Mouse (Mus musculus) heart, embryonic 14.5 days (tissue): ENCODE results near the gene Dnttip1. TPM values are rescaled to one million over a fixed set of nuclear protein-coding genes. Genes with fewer than 3 reads are reported as not detected.

Experiments
- ATAC-seq: fragments of 200-750 bp; cut with Nextera tagmentation; 2 replicates; pipeline ENCODE4 v1.8.0; 2017; ENCODE audit warnings: low read depth, moderate TSS enrichment; ENCODE audit not compliant: insufficient number of reproducible peaks, insufficient read depth, low FRiP score
- H3K27ac ChIP-seq, 2 experiments: fragments of 200-500 bp in 1 of 2; fragments of 300-500 bp in 1 of 2; sonication (generic) in 1 of 2; replicated peaks in 1 of 2; 2 replicates each; pipeline ENCODE4 v1.5.1; 2012 to 2014; ENCODE audit warnings: low read depth in 2 of 2, low read length in 2 of 2, control low read depth in 1 of 2, mild to moderate bottlenecking in 1 of 2, mixed read lengths in 1 of 2; ENCODE audit not compliant: control insufficient read depth in 1 of 2, insufficient read depth in 1 of 2
- H3K27me3 ChIP-seq: fragments of 300-500 bp; sonication (generic); 2 replicates; pipeline ENCODE4 v1.6.1; 2014; ENCODE audit warnings: mild to moderate bottlenecking, low read length, control low read depth; ENCODE audit not compliant: control insufficient read depth, insufficient read depth
- H3K36me3 ChIP-seq: fragments of 300-500 bp; sonication (generic); 2 replicates; pipeline ENCODE4 v1.6.1; 2014; ENCODE audit warnings: mild to moderate bottlenecking, control low read depth, low read length, mixed read lengths; ENCODE audit not compliant: control insufficient read depth, insufficient read depth
- H3K4me1 ChIP-seq, 2 experiments: fragments of 200-500 bp in 1 of 2; fragments of 300-500 bp in 1 of 2; sonication (generic) in 1 of 2; 2 replicates each; pipeline ENCODE4 v1.6.1; 2012 to 2014; ENCODE audit warnings: low read length in 2 of 2, control low read depth in 1 of 2, mixed read lengths in 1 of 2; ENCODE audit not compliant: control insufficient read depth in 2 of 2, insufficient read depth in 2 of 2
- H3K4me2 ChIP-seq: fragments of 300-500 bp; sonication (generic); 2 replicates; pipeline ENCODE4 v1.6.1; 2014; ENCODE audit warnings: mild to moderate bottlenecking, low read length
- H3K4me3 ChIP-seq, 2 experiments: fragments of 200-500 bp in 1 of 2; fragments of 300-500 bp in 1 of 2; sonication (generic) in 1 of 2; 2 replicates each; pipeline ENCODE4 v1.5.1; 2012 to 2014; ENCODE audit warnings: low read length in 2 of 2, mild to moderate bottlenecking in 2 of 2, control low read depth in 1 of 2, low read depth in 1 of 2, moderate library complexity in 1 of 2; ENCODE audit not compliant: control insufficient read depth in 1 of 2, insufficient read depth in 1 of 2
- H3K9ac ChIP-seq: fragments of 300-500 bp; sonication (generic); 2 replicates; pipeline ENCODE4 v1.6.1; 2014; ENCODE audit warnings: mild to moderate bottlenecking, low read length
- H3K9me3 ChIP-seq: fragments of 300-500 bp; sonication (generic); 2 replicates; pipeline ENCODE4 v1.6.1; 2016; ENCODE audit warnings: low read length, control low read depth; ENCODE audit not compliant: control insufficient read depth
- WGBS: fragments of 180-500 bp; shearing (Covaris S2); extraction: QIAGEN DNeasy Blood & Tissue Kit; methylation state at CpG from one replicate; pipeline ENCODE4 v1.1.7; 2014; 5-methylcytosine and 5-hydroxymethylcytosine counted together
- polyA plus RNA-seq: library from polyadenylated mRNA; unstranded; fragments of >200 nt; fragmentation: Nextera tagmentation; extraction: Ambion mirVana; gene quantifications from 2 replicates; pipeline ENCODE4 v1.2.1, GENCODE M21; 2014

The Dnttip1 gene
- polyA plus RNA-seq, 1 experiment from 2014 or later: 53.8 TPM

GRCm38 (mm10) chr2:164765841-164766240 is 20.1 kb downstream of the Dnttip1 start:
- H3K27me3 ChIP-seq: no peaks in the 10 kb centered on the region
- H3K9me3 ChIP-seq: no peaks in the 10 kb centered on the region
- H3K9ac ChIP-seq: 0 out of 2 replicates have a peak overlapping the region, but pooled peaks have one; percentile 11
- ATAC-seq: no peak
- no peak overlapping the region for H3K4me3 ChIP-seq
- H3K27ac ChIP-seq: peak overlapping the region in 1 of 2 experiments; percentile 55; a peak in 2 of 4 replicates
- peaks cover 70% of the 10 kb centered on the region for H3K36me3 ChIP-seq
- H3K4me1 ChIP-seq: peaks cover 2 to 13% of the 10 kb centered on the region in 2 experiments; a peak in 3 of 4 replicates
- H3K4me2 ChIP-seq: no peak overlapping the region
- 51% methylated on average over 3 of the region's 3 CpGs for WGBS

- Histone ChIP-seq H3K4me1 (peaks cover 13 to 23% of the 10 kb centered on the region in 2 experiments), H3K9me3 (no peaks in the 10 kb centered on the region), H3K9ac (0 out of 2 replicates have a peak overlapping the region, but pooled peaks have one; percentile 6), H3K4me2 (no peak overlapping the region), H3K36me3 (peaks cover 68% of the 10 kb centered on the region), H3K27me3 (no peaks in the 10 kb centered on the region), H3K4me3 (no peak overlapping the region), H3K27ac (peak overlapping the region; percentile 58 to 65)
- ATAC-seq: no peak
- WGBS: 91% methylated on average over 15 of the region's 15 CpGs
Measured at GRCm38 (mm10) chr2:164767812-164768540, 22.2 kb downstream of the Dnttip1 start.

- Histone ChIP-seq H3K4me3 (peak within 1 kb of the TSS; percentile 68 to 91), H3K27ac (peak within 1 kb of the TSS; percentile 51 to 82), H3K27me3 (no peaks in the 10 kb centered on the region), H3K4me1 (peaks cover 13 to 23% of the 10 kb centered on the region in 2 experiments), H3K9me3 (no peaks in the 10 kb centered on the region), H3K4me2 (peak within 1 kb of the TSS; percentile 93), H3K9ac (peak within 1 kb of the TSS; percentile 93), H3K36me3 (peaks cover 68% of the 10 kb centered on the region)
- ATAC-seq: peak; percentile 97
- under 1% methylated on average over 52 of the region's 53 CpGs for WGBS
Measured at GRCm38 (mm10) chr2:164769258-164770037, 23.7 kb downstream of the Dnttip1 start, which contains the start of gene Ube2c. Gene Ube2c, plus strand, starts transcription at chr2:164769898.

GRCm38 (mm10) chr2:164770279-164770678 is 24.5 kb downstream of the Dnttip1 start:
- 2% methylated on average over 15 of the region's 15 CpGs for whole genome bisulfite sequencing
- no peak for ATAC-seq
- peaks cover 61% of the 10 kb centered on the region for H3K36me3 ChIP-seq

GRCm38 (mm10) chr2:164771123-164771522 is 25.3 kb downstream of the Dnttip1 start:
- no peaks in the 10 kb centered on the region for H3K27me3 ChIP-seq
- peak overlapping the region; percentile 93 for H3K4me2 ChIP-seq
- peak overlapping the region; percentile 57 to 91 for H3K4me3 ChIP-seq
- ATAC-seq: no peak
- H3K9ac ChIP-seq: peak overlapping the region; percentile 93
- H3K9me3 ChIP-seq: no peaks in the 10 kb centered on the region
- peaks cover 13 to 23% of the 10 kb centered on the region in 2 experiments for H3K4me1 ChIP-seq
- H3K36me3 ChIP-seq: peaks cover 53% of the 10 kb centered on the region
- no peak overlapping the region for H3K27ac ChIP-seq
- 64% methylated on average over 8 of the region's 8 CpGs for WGBS

More at GRCm38 (mm10) chr2:164770279-164770678, 24.5 kb downstream of the Dnttip1 start:
- Histone ChIP-seq H3K4me2 (peak overlapping the region; percentile 93), H3K4me3 (peak overlapping the region; percentile 57 to 91), H3K27ac (peak overlapping the region; percentile 4 to 71; a peak in 3 of 4 replicates), H3K9me3 (no peaks in the 10 kb centered on the region), H3K4me1 (peaks cover 13 to 23% of the 10 kb centered on the region in 2 experiments), H3K9ac (peak overlapping the region; percentile 93), H3K27me3 (no peaks in the 10 kb centered on the region)

- Histone ChIP-seq H3K4me1 (peaks cover 13 to 23% of the 10 kb centered on the region in 2 experiments), H3K9ac (no peak overlapping the region), H3K4me2 (no peak overlapping the region), H3K27ac (0 out of 4 replicates have a peak overlapping the region, but pooled peaks of 1 of the 2 experiments have one; percentile 6), H3K36me3 (peaks cover 30% of the 10 kb centered on the region), H3K9me3 (no peaks in the 10 kb centered on the region), H3K4me3 (no peak overlapping the region), H3K27me3 (0 out of 2 replicates have a peak, but pooled peaks cover 5% of the 10 kb centered on the region)
- ATAC-seq: no peak
- WGBS: 76% methylated on average over 14 of the region's 14 CpGs
Measured at GRCm38 (mm10) chr2:164773229-164773988, 27.6 kb downstream of the Dnttip1 start.

GRCm38 (mm10) chr2:164773989-164774364 is 28.2 kb downstream of the Dnttip1 start:
- 0 out of 2 replicates have a peak, but pooled peaks cover 5% of the 10 kb centered on the region for H3K27me3 ChIP-seq
- no peak for ATAC-seq
- H3K27ac ChIP-seq: no peak overlapping the region
- H3K4me1 ChIP-seq: peaks cover 13 to 23% of the 10 kb centered on the region in 2 experiments
- H3K4me2 ChIP-seq: no peak overlapping the region
- H3K4me3 ChIP-seq: no peak overlapping the region
- no peak overlapping the region for H3K9ac ChIP-seq
- H3K9me3 ChIP-seq: no peaks in the 10 kb centered on the region
- peaks cover 29% of the 10 kb centered on the region for H3K36me3 ChIP-seq
- WGBS: 72% methylated on average over 5 of the region's 5 CpGs
